Mouse (Mus musculus): ENCODE results near the gene Snph. TPM values are rescaled to one million over a fixed set of nuclear protein-coding genes. Genes with fewer than 3 reads are reported as not detected.

Snph gene
- polyA plus RNA-seq, 1 experiment from 2014 or later = 2.3 TPM

DNA sequence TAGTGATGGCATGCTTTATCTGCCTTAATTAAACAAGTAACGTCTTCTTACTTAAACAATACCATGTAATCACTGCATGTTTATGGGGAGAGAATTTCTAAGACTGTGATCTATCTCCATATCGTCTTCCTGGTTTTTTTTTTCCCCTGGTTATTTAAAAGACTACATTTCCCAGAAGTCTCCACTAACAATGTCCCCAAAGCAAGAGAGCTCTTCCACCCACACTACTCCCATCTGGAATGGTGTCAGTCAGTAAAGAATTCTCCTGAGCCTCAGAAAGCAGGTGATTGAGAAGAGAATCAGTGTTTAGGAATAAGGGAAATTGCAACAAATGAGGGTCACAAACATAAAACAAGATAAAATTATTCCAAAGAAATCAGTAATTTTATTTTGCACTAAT is 2.5 kb upstream of the Snph start:
- no peaks in the 10 kb centered on the region for H3K9me3 ChIP-seq (ENCODE audit: control insufficient read depth, low read length)
- H3K36me3 ChIP-seq (ENCODE audit: control insufficient read depth, insufficient read depth, low read length) = no peaks in the 10 kb centered on the region
- H3K9ac ChIP-seq (ENCODE audit: low read depth, low read length) = no peak overlapping the region
- no peak overlapping the region for H3K27ac ChIP-seq (ENCODE audit: low read depth, low read length)
- ATAC-seq (ENCODE audit: low FRiP score) (no peak), DNase-seq (ENCODE audit: low spot score) (no peak)
- peaks cover 6% of the 10 kb centered on the region; the same call in 1 of the 2 replicates for H3K27me3 ChIP-seq (ENCODE audit: control insufficient read depth, insufficient read depth, low read length)
- no peak overlapping the region for H3K4me2 ChIP-seq (replicated peaks; ENCODE audit: low read depth, low read length)
- WGBS = 38% methylated on average over 2 of the region's 2 CpGs
- H3K4me3 ChIP-seq (ENCODE audit: low read depth, low read length) = no peak overlapping the region
- no peaks in the 10 kb centered on the region for H3K4me1 ChIP-seq (replicated peaks; ENCODE audit: control insufficient read depth, insufficient read depth, low read length)

DNA sequence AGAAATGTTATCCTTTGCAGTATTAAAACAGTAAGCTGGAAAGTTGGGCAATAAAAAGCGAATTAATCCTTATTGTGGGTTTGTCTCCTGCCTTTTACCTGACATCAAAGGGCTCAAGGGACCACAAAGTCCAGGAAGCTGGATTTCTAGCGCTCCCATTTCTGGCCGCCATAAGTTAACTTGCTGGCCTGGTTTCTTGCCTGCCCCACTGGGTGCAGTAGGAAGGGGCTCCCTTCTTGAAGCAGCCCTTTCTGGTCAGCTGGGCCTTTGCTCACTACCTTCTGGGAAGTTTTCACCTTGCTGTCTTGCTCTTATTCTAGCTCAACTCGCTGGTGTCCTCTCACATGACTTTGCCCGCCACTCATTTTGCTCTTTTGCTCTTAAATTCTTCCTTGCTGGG is 589 bp upstream of the Snph start:
- ATAC-seq (ENCODE audit: low FRiP score) (no peak), DNase-seq (ENCODE audit: low spot score) (no peak)
- Histone ChIP-seq H3K27ac (ENCODE audit: low read depth, low read length) (no peak overlapping the region), H3K4me1 (replicated peaks; ENCODE audit: control insufficient read depth, insufficient read depth, low read length) (no peaks in the 10 kb centered on the region), H3K27me3 (ENCODE audit: control insufficient read depth, insufficient read depth, low read length) (peaks cover 6% of the 10 kb centered on the region; the same call in 1 of the 2 replicates), H3K36me3 (ENCODE audit: control insufficient read depth, insufficient read depth, low read length) (no peaks in the 10 kb centered on the region), H3K4me2 (replicated peaks; ENCODE audit: low read depth, low read length) (no peak overlapping the region), H3K9ac (ENCODE audit: low read depth, low read length) (no peak overlapping the region), H3K9me3 (ENCODE audit: control insufficient read depth, low read length) (no peaks in the 10 kb centered on the region), H3K4me3 (ENCODE audit: low read depth, low read length) (no peak overlapping the region)
- WGBS = 46% methylated on average over 5 of the region's 5 CpGs

DNA sequence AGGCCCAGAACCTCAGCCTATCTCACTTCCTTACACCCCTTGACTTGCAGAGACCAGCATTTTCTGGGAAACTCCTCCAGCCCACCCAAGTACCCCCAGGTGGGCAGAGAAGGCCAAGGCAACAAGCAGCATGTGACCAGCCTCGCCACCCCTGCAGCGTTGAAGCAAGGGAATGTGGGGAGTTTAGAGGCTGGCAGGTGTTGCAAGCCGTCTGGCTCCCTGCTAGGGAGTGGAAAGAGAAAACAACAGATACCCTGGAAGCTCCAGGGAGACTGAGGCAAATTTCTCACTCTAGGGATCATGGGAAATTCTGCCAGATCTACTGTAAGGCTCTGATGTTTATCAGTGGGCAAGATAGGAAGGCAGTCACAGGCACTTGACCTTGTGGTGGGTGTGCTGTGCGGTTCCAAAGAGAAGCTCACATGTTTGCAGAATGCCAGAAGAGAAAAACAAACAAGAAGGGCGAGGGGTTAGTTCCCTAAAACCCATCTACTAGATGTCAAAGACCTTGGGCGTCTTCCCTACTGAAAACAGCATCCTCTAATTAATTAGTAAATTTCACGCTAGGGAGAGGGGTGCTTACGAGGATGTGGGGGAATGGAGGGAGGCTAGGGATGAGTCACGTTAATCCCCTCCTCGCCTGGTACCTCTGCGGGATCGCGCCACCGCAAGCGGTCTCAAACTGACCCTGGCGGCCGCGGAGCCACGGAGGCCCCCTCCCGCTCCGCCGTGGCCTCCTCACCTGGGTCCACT is 811 bp downstream of the Snph start:
- Histone ChIP-seq H3K4me1 (replicated peaks; ENCODE audit: control insufficient read depth, insufficient read depth, low read length) (no peaks in the 10 kb centered on the region), H3K27ac (ENCODE audit: low read depth, low read length) (no peak overlapping the region), H3K9ac (ENCODE audit: low read depth, low read length) (peak overlapping the region; percentile 71), H3K4me3 (ENCODE audit: low read depth, low read length) (peak overlapping the region; percentile 66), H3K36me3 (ENCODE audit: control insufficient read depth, insufficient read depth, low read length) (no peaks in the 10 kb centered on the region), H3K27me3 (ENCODE audit: control insufficient read depth, insufficient read depth, low read length) (peaks cover 6% of the 10 kb centered on the region; the same call in 1 of the 2 replicates), H3K9me3 (ENCODE audit: control insufficient read depth, low read length) (no peaks in the 10 kb centered on the region), H3K4me2 (replicated peaks; ENCODE audit: low read depth, low read length) (peak overlapping the region; percentile 69)
- 2% methylated on average over 22 of the region's 22 CpGs for WGBS
- DNase-seq (ENCODE audit: low spot score) = no peak
- peak; percentile 25; the same call in 1 of the 2 replicates for ATAC-seq (ENCODE audit: low FRiP score)

DNA sequence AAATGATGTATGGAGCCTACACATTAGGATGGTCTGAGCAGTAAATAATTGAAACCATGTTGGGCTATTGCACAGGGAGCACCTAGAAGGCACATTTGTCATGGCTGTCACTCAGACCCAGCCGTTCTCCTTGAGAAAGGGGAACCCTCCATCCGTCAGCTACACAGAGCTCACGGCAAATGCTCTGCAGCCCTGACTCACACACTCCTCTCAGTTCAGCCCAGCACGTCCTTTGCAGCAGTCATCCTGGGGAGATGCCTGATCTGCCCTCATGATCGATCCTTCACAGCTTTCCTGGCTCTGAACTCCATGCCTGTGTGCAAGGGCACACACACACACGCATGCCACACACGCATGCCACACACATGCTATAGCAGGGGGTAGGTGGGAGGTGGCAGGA is 3.1 kb downstream of the Snph start:
- Histone ChIP-seq H3K36me3 (ENCODE audit: control insufficient read depth, insufficient read depth, low read length) (no peaks in the 10 kb centered on the region), H3K27me3 (ENCODE audit: control insufficient read depth, insufficient read depth, low read length) (peaks cover 6% of the 10 kb centered on the region; the same call in 1 of the 2 replicates), H3K9ac (ENCODE audit: low read depth, low read length) (no peak overlapping the region), H3K4me1 (replicated peaks; ENCODE audit: control insufficient read depth, insufficient read depth, low read length) (no peaks in the 10 kb centered on the region), H3K4me3 (ENCODE audit: low read depth, low read length) (no peak overlapping the region), H3K27ac (ENCODE audit: low read depth, low read length) (no peak overlapping the region), H3K9me3 (ENCODE audit: control insufficient read depth, low read length) (no peaks in the 10 kb centered on the region), H3K4me2 (replicated peaks; ENCODE audit: low read depth, low read length) (no peak overlapping the region)
- DNase-seq (ENCODE audit: low spot score) (no peak), ATAC-seq (ENCODE audit: low FRiP score) (no peak)
- whole genome bisulfite sequencing = 66% methylated on average over 7 of the region's 7 CpGs

DNA sequence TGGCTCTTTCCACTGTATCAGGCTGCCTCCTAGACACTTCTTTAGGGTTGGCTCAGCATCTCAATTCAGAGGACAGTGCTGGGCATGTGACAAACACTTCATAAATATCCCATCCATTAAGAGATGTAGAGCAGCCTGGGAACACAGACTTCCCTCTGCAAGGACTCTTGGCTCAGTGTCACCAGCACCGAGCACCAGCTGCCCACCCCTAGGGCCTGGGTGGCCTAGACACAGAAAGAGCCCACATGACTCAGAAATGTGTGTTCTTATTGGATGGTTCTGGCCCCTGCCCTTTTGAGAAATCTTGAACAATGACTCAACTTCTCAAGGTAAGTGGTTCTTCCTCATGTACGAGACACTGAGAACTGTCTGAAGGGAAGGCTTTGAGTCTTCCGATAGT is 4.4 kb downstream of the Snph start:
- H3K4me3 ChIP-seq (ENCODE audit: low read depth, low read length) = no peak overlapping the region
- H3K36me3 ChIP-seq (ENCODE audit: control insufficient read depth, insufficient read depth, low read length) = no peaks in the 10 kb centered on the region
- H3K4me2 ChIP-seq (replicated peaks; ENCODE audit: low read depth, low read length) = no peak overlapping the region
- H3K27me3 ChIP-seq (ENCODE audit: control insufficient read depth, insufficient read depth, low read length) = peaks cover 6% of the 10 kb centered on the region; the same call in 1 of the 2 replicates
- H3K9ac ChIP-seq (ENCODE audit: low read depth, low read length) = no peak overlapping the region
- DNase-seq (ENCODE audit: low spot score) (no peak), ATAC-seq (ENCODE audit: low FRiP score) (no peak)
- H3K9me3 ChIP-seq (ENCODE audit: control insufficient read depth, low read length) = no peaks in the 10 kb centered on the region
- no peaks in the 10 kb centered on the region for H3K4me1 ChIP-seq (replicated peaks; ENCODE audit: control insufficient read depth, insufficient read depth, low read length)
- no peak overlapping the region for H3K27ac ChIP-seq (ENCODE audit: low read depth, low read length)
- WGBS = 84% methylated on average over 3 of the region's 3 CpGs

DNA sequence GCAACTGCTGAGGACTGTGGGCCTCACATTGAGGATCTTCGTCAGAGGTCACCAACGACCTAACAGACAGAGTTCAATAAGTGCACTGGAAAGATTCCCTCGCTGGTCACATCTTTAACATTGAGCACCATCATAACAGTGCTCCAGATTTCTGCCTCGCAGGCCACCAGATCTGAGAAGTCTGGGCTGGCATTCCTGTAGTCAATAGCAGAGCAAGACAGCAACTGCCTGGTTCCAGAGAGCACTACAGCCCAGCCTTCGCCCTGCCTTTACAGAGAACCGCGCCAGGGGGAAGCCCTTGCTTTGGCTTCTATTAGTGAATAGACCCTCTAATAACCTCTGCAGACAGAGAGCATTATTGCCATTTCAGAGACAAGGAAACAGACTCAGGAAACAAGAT is 6.1 kb downstream of the Snph start:
- no peaks in the 10 kb centered on the region for H3K9me3 ChIP-seq (ENCODE audit: control insufficient read depth, low read length)
- no peak overlapping the region for H3K4me2 ChIP-seq (replicated peaks; ENCODE audit: low read depth, low read length)
- H3K9ac ChIP-seq (ENCODE audit: low read depth, low read length) = no peak overlapping the region
- H3K27ac ChIP-seq (ENCODE audit: low read depth, low read length) = no peak overlapping the region
- no peak overlapping the region for H3K4me3 ChIP-seq (ENCODE audit: low read depth, low read length)
- no peak for DNase-seq (ENCODE audit: low spot score)
- WGBS = 91% methylated on average over 7 of the region's 7 CpGs
- no peaks in the 10 kb centered on the region for H3K36me3 ChIP-seq (ENCODE audit: control insufficient read depth, insufficient read depth, low read length)
- no peaks in the 10 kb centered on the region for H3K4me1 ChIP-seq (replicated peaks; ENCODE audit: control insufficient read depth, insufficient read depth, low read length)
- ATAC-seq (ENCODE audit: low FRiP score) = no peak
- peaks cover 3% of the 10 kb centered on the region; the same call in 1 of the 2 replicates for H3K27me3 ChIP-seq (ENCODE audit: control insufficient read depth, insufficient read depth, low read length)

DNA sequence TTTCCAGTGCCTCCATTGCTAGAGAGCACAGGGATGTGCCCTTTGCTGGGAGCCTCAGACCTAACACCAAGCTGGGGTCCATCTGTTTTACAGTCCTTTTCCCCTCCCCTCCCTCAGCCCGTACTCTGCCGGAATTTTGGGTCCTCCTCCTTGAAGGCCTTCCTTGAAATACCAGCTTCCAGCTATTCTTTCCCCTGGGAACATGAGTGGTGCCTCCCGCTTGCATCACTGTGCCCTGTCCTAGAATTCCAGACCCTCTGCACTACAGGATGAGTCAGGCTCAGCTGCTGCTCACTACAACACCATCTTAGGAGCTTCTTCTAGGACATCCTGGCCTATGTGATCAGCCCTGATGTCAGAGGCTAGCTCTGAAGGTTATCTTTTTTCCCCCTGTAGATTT is 8.6 kb downstream of the Snph start:
- no peak overlapping the region for H3K4me3 ChIP-seq (ENCODE audit: low read depth, low read length)
- H3K27ac ChIP-seq (ENCODE audit: low read depth, low read length) = no peak overlapping the region
- no peaks in the 10 kb centered on the region for H3K9me3 ChIP-seq (ENCODE audit: control insufficient read depth, low read length)
- H3K36me3 ChIP-seq (ENCODE audit: control insufficient read depth, insufficient read depth, low read length) = no peaks in the 10 kb centered on the region
- WGBS = 65% methylated on average over 3 of the region's 3 CpGs
- ATAC-seq (ENCODE audit: low FRiP score) = no peak
- H3K9ac ChIP-seq (ENCODE audit: low read depth, low read length) = no peak overlapping the region
- no peak for DNase-seq (ENCODE audit: low spot score)
- H3K27me3 ChIP-seq (ENCODE audit: control insufficient read depth, insufficient read depth, low read length) = no peaks in the 10 kb centered on the region
- no peak overlapping the region for H3K4me2 ChIP-seq (replicated peaks; ENCODE audit: low read depth, low read length)
- H3K4me1 ChIP-seq (replicated peaks; ENCODE audit: control insufficient read depth, insufficient read depth, low read length) = no peaks in the 10 kb centered on the region

DNA sequence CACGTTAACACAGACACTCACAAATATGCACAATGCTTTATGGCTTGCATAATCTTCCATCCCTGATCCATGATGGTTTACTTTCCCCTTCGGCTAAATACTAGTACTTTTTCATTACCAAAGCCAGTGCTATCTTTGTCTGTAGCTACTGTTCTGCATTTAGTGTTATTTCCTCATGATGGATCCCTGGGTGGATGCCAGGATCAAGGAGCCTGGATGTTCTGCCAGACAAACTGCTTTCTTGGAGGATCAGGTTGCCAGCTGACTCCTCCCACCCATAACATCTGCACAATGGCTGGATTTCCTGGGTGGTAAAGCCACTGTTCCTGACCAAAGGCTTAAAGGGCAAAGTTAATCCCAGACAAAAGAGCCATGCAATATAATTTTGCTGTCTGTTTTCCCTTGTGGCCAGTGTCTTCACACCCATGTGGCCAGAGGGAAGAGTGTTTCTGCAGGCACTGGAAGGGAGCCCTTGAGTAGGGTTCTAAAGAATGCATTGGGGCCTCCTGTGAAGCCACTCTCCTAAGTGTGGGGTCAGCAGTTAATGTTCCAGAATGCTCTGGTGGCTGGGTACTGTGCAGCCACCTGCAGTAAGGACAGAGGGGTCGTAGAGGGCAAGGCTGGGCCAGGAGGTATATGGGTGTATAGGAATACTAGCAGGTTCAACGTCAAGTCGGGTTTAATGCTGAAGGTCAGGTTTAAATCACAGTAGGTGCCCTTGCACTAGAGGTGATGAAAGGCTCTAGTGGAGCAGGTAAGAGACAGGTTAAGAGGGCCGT is 15.7 kb downstream of the Snph start:
- ATAC-seq (ENCODE audit: low FRiP score) (no peak), DNase-seq (ENCODE audit: low spot score) (no peak)
- H3K27ac ChIP-seq (ENCODE audit: low read depth, low read length) = no peak overlapping the region
- no peaks in the 10 kb centered on the region; the same call in 1 of the 2 replicates for H3K4me1 ChIP-seq (replicated peaks; ENCODE audit: control insufficient read depth, insufficient read depth, low read length)
- H3K36me3 ChIP-seq (ENCODE audit: control insufficient read depth, insufficient read depth, low read length) = no peaks in the 10 kb centered on the region
- no peaks in the 10 kb centered on the region for H3K27me3 ChIP-seq (ENCODE audit: control insufficient read depth, insufficient read depth, low read length)
- H3K9me3 ChIP-seq (ENCODE audit: control insufficient read depth, low read length) = no peaks in the 10 kb centered on the region
- H3K9ac ChIP-seq (ENCODE audit: low read depth, low read length) = no peak overlapping the region
- H3K4me3 ChIP-seq (ENCODE audit: low read depth, low read length) = no peak overlapping the region
- WGBS = 75% methylated on average over 6 of the region's 6 CpGs
- no peak overlapping the region for H3K4me2 ChIP-seq (replicated peaks; ENCODE audit: low read depth, low read length)

Data from hindbrain, embryonic 11.5 days (tissue).